Mouse (Mus musculus): Measurements from ENCODE around the gene Dpm3. TPM values are rescaled to one million over a fixed set of nuclear protein-coding genes. Genes with fewer than 3 reads are reported as not detected.

Dpm3 gene
- polyA plus RNA-seq, 1 experiment from 2014 or later = 182 TPM

DNA sequence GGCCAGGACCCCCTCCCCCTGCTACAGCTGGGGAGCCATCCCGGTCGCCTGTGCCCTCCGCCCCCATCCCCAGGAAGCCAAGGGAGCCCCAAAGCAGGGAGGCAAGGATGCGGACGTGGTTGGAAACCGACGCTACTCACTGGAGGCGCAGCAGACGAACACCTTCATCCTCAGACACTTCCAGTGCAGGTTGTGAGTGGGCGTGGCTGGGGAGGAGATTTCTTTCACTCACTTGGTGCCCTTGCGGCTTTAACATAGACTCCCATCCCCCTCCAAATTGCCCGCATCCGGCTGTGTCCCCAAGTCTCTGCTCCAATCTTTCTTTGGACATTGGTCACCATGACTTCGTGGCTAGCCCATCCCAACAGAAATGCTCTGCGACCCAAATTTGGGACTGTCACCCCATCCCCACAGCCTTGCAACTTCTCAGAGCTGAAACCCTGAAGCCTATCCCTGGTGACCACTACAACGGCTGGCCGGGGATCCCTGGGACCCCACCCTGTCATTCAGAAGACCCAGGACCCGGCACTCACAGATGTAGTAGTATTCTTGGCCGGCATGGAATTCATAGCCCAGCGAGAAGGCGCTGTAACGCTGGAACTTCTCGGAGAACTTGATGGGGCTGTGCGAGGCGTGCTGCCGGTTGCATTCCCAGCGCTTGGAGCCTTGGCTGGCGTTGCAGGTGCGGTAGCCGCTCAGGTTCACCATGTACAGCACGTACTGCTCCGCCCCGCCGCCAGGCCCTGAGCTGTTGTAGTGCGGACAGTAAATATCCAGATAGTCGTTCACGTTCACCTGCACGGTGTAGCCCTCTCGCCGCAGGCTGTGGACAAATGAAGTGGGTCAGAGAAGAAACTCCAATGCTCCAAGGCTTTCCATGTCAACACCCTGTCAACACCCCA, 57.0 kb downstream of the Dpm3 start:
- Histone ChIP-seq H3K9me3 (replicated peaks; ENCODE audit: low read length) (no peaks in the 10 kb centered on the region), H3K27me3 (ENCODE audit: insufficient read depth, low read length) (peaks cover 14% of the 10 kb centered on the region; the same call in 1 of the 2 replicates), H3K4me3 (replicated peaks; ENCODE audit: low read depth, low read length) (peak overlapping the region; percentile 21), H3K4me2 (ENCODE audit: low read length) (peak overlapping the region; percentile 62), H3K36me3 (ENCODE audit: insufficient read depth, low read length) (no peaks in the 10 kb centered on the region), H3K9ac (ENCODE audit: low read depth, low read length) (no peak overlapping the region), H3K27ac (no peak overlapping the region), H3K4me1 (replicated peaks; ENCODE audit: insufficient read depth, low read length) (peaks cover 39% of the 10 kb centered on the region)
- no peak for DNase-seq (ENCODE audit: low spot score)
- no peak for ATAC-seq (replicated peaks; ENCODE audit: low FRiP score, low read depth)
- WGBS = 14% methylated on average over 40 of the region's 40 CpGs
- no peak for TF ChIP-seq CTCF (IDR thresholded peaks at IDR 0.05; ENCODE audit: low read depth)

MicroRNAs within 50 kb of the gene (microRNA counts, 519-probe panel; counts per million panel counts)
- 330 counts per million, percentile 68 among the panel's probes with 10 or more counts for microRNA mmu-miR-92b

Small RNA genes within 50 kb of the gene (microRNA-seq; reads per million reads assigned to microRNA genes)
- 103 reads per million, percentile 51 among the genes with 10 or more reads in this experiment for gene Mir92b

Other genes starting within 250 kb of the Dpm3 start
- 19.8 TPM in 2 replicates for gene Rusc1, start 166.0 kb upstream of the Dpm3 start, polyA plus RNA-seq (2015; fragmentation: Nextera tagmentation; extraction: Ambion mirVana)
- gene Gm43738, start 158.3 kb upstream of the Dpm3 start, polyA plus RNA-seq (2015; fragmentation: Nextera tagmentation; extraction: Ambion mirVana) = not detected in 2 replicates
- 138 and 150 TPM in 2 replicates for gene Fdps, start 157.4 kb upstream of the Dpm3 start, polyA plus RNA-seq (2015; fragmentation: Nextera tagmentation; extraction: Ambion mirVana)
- 3.7 and 6.8 TPM in 2 replicates for gene Pklr, start 123.2 kb upstream of the Dpm3 start, polyA plus RNA-seq (2015; fragmentation: Nextera tagmentation; extraction: Ambion mirVana)
- 0.71 and 0.91 TPM in 2 replicates for gene Hcn3, start 99.2 kb upstream of the Dpm3 start, polyA plus RNA-seq (2015; fragmentation: Nextera tagmentation; extraction: Ambion mirVana)
- gene Clk2, start 94.6 kb upstream of the Dpm3 start, polyA plus RNA-seq (2015; fragmentation: Nextera tagmentation; extraction: Ambion mirVana) = 16.9 and 18.8 TPM in 2 replicates
- 107 and 115 TPM in 2 replicates for gene Scamp3, start 81.9 kb upstream of the Dpm3 start, polyA plus RNA-seq (2015; fragmentation: Nextera tagmentation; extraction: Ambion mirVana)
- 23.5 and 24.1 TPM in 2 replicates for gene Fam189b, start 76.2 kb upstream of the Dpm3 start, polyA plus RNA-seq (2015; fragmentation: Nextera tagmentation; extraction: Ambion mirVana)
- gene Gba, start 56.4 kb upstream of the Dpm3 start, polyA plus RNA-seq (2015; fragmentation: Nextera tagmentation; extraction: Ambion mirVana) = 53.6 and 56.0 TPM in 2 replicates
- gene Thbs3, start 44.2 kb upstream of the Dpm3 start, polyA plus RNA-seq (2015; fragmentation: Nextera tagmentation; extraction: Ambion mirVana) = 10.4 and 12.1 TPM in 2 replicates
- gene Mtx1, start 32.3 kb upstream of the Dpm3 start, polyA plus RNA-seq (2015; fragmentation: Nextera tagmentation; extraction: Ambion mirVana) = 200 and 218 TPM in 2 replicates
- 42.8 and 49.5 TPM in 2 replicates for gene Muc1, start 30.3 kb upstream of the Dpm3 start, polyA plus RNA-seq (2015; fragmentation: Nextera tagmentation; extraction: Ambion mirVana)
- 328 and 371 TPM in 2 replicates for gene Krtcap2, start 13.4 kb upstream of the Dpm3 start, polyA plus RNA-seq (2015; fragmentation: Nextera tagmentation; extraction: Ambion mirVana)
- 2.7 and 3.7 TPM in 2 replicates for gene Trim46, start 13.0 kb upstream of the Dpm3 start, polyA plus RNA-seq (2015; fragmentation: Nextera tagmentation; extraction: Ambion mirVana)
- gene Slc50a1, start 11.2 kb downstream of the Dpm3 start, polyA plus RNA-seq (2015; fragmentation: Nextera tagmentation; extraction: Ambion mirVana) = 75.8 and 82.2 TPM in 2 replicates
- gene Efna1, start 21.8 kb downstream of the Dpm3 start, polyA plus RNA-seq (2015; fragmentation: Nextera tagmentation; extraction: Ambion mirVana) = 79.5 and 83.5 TPM in 2 replicates
- gene Efna3, start 63.6 kb downstream of the Dpm3 start, polyA plus RNA-seq (2015; fragmentation: Nextera tagmentation; extraction: Ambion mirVana) = 4.2 and 6.1 TPM in 2 replicates
- gene Efna4, start 78.7 kb downstream of the Dpm3 start, polyA plus RNA-seq (2015; fragmentation: Nextera tagmentation; extraction: Ambion mirVana) = 24.4 and 25.4 TPM in 2 replicates
- gene Adam15, start 90.6 kb downstream of the Dpm3 start, polyA plus RNA-seq (2015; fragmentation: Nextera tagmentation; extraction: Ambion mirVana) = 85.4 and 90.7 TPM in 2 replicates
- gene Dcst2, start 102.6 kb downstream of the Dpm3 start, polyA plus RNA-seq (2015; fragmentation: Nextera tagmentation; extraction: Ambion mirVana) = 0.57 and 0.62 TPM in 2 replicates
- gene Dcst1, start 105.9 kb downstream of the Dpm3 start, polyA plus RNA-seq (2015; fragmentation: Nextera tagmentation; extraction: Ambion mirVana) = 6.2 TPM in 2 replicates
- 4.3 TPM in 2 replicates for gene Zbtb7b, start 135.4 kb downstream of the Dpm3 start, polyA plus RNA-seq (2015; fragmentation: Nextera tagmentation; extraction: Ambion mirVana)
- gene Lenep, start 143.4 kb downstream of the Dpm3 start, polyA plus RNA-seq (2015; fragmentation: Nextera tagmentation; extraction: Ambion mirVana) = 0.16 TPM in 1 of 2 replicates, not detected in the other
- gene Flad1, start 152.5 kb downstream of the Dpm3 start, polyA plus RNA-seq (2015; fragmentation: Nextera tagmentation; extraction: Ambion mirVana) = 28.8 and 29.8 TPM in 2 replicates
- 315 and 326 TPM in 2 replicates for gene Cks1b, start 159.0 kb downstream of the Dpm3 start, polyA plus RNA-seq (2015; fragmentation: Nextera tagmentation; extraction: Ambion mirVana)
- gene Shc1, start 159.1 kb downstream of the Dpm3 start, polyA plus RNA-seq (2015; fragmentation: Nextera tagmentation; extraction: Ambion mirVana) = 72.0 and 73.2 TPM in 2 replicates
- 29.2 and 30.3 TPM in 2 replicates for gene Pygo2, start 170.9 kb downstream of the Dpm3 start, polyA plus RNA-seq (2015; fragmentation: Nextera tagmentation; extraction: Ambion mirVana)
- gene Pbxip1, start 177.3 kb downstream of the Dpm3 start, polyA plus RNA-seq (2015; fragmentation: Nextera tagmentation; extraction: Ambion mirVana) = 65.2 and 67.1 TPM in 2 replicates
- gene Pmvk, start 195.2 kb downstream of the Dpm3 start, polyA plus RNA-seq (2015; fragmentation: Nextera tagmentation; extraction: Ambion mirVana) = 52.7 and 54.5 TPM in 2 replicates